In genomic region chr9:24168501-24168900, GRCm38 (mm10) we compare ENCODE assay signal across 28 mouse cellular contexts.
DNase-seq lines count a peak whose midpoint lies in the region; ATAC-seq lines count a peak whose summit lies in the region.
"Had no signal": no experiment of that assay in that cellular context is flagged by ENCODE, and none has a peak within 500 bp of the region (broad histone marks: within the 10 kb centered on the region; RNA-seq: fewer than 3 reads in every experiment).

No protein-coding gene starts in this region.

- ATAC-seq in frontal cortex, adult (ENCODE audit: low TSS enrichment): peak; percentile 95
- no peak for ATAC-seq in intestine, embryonic 15.5 days
- ATAC-seq: activated CD4-positive, CD25-positive, alpha-beta regulatory T cell, adult 4 months; CD4-positive, CD25-positive, alpha-beta regulatory T cell, adult 4 months; forebrain, embryonic 14.5 days; forebrain, embryonic 16.5 days; Patski had no signal

- no peak overlapping the region for H3K4me2 ChIP-seq in intestine, embryonic 15.5 days (replicated peaks)
- H3K4me2 ChIP-seq: embryonic facial prominence, embryonic 13.5 days; embryonic facial prominence, embryonic 15.5 days; forebrain, embryonic 12.5 days had no signal

- H3K9ac ChIP-seq in intestine, embryonic 15.5 days: no peak overlapping the region
- H3K9ac ChIP-seq: embryonic facial prominence, embryonic 13.5 days; embryonic facial prominence, embryonic 15.5 days; forebrain, embryonic 12.5 days had no signal

- DNase-seq in frontal cortex, postnatal 14 days (ENCODE audit: low spot score in 2 of 2): no peak
- peak; percentile 12 for DNase-seq in right cerebral cortex, adult 18-20 months
- no peak for DNase-seq in right cerebral cortex, postnatal 14 days
- DNase-seq: adrenal gland, adult 8-10 months; adrenal gland, postnatal 14 days; adrenal gland, postnatal 36 days; B cell, adult 2 months; cerebellum, adult 11 months; cerebellum, adult 18-20 months; cerebellum, adult 8-10 months; cerebellum, adult 9-11 months; cerebellum, postnatal 14 days; cerebellum, postnatal 36 days; embryo, embryonic 11 days had no signal

- H3K4me1 ChIP-seq in intestine, embryonic 15.5 days (replicated peaks): no peaks in the 10 kb centered on the region
- H3K4me1 ChIP-seq: embryonic facial prominence, embryonic 13.5 days; embryonic facial prominence, embryonic 15.5 days; forebrain, embryonic 10.5 days; forebrain, embryonic 12.5 days had no signal

- H3K27me3 ChIP-seq in intestine, embryonic 15.5 days (replicated peaks): no peaks in the 10 kb centered on the region
- H3K27me3 ChIP-seq: CH12.LX; embryonic facial prominence, embryonic 13.5 days; embryonic facial prominence, embryonic 15.5 days; forebrain, embryonic 12.5 days had no signal

- no peak overlapping the region for H3K27ac ChIP-seq in intestine, embryonic 15.5 days
- H3K27ac ChIP-seq: embryonic facial prominence, embryonic 13.5 days; embryonic facial prominence, embryonic 15.5 days; forebrain, embryonic 10.5 days; forebrain, embryonic 12.5 days had no signal

- no peak overlapping the region for H3K4me3 ChIP-seq in intestine, embryonic 15.5 days (replicated peaks)
- H3K4me3 ChIP-seq: embryonic facial prominence, embryonic 13.5 days; embryonic facial prominence, embryonic 15.5 days; erythroblast, embryonic 14.5 days; forebrain, embryonic 10.5 days; forebrain, embryonic 12.5 days had no signal

- 81% methylated on average over 1 of the region's 1 CpGs for WGBS in intestine, embryonic 15.5 days

- no peaks in the 10 kb centered on the region for H3K36me3 ChIP-seq in intestine, embryonic 15.5 days
- H3K36me3 ChIP-seq: embryonic facial prominence, embryonic 13.5 days; embryonic facial prominence, embryonic 15.5 days; forebrain, embryonic 10.5 days; forebrain, embryonic 12.5 days; G1E had no signal

- no peaks in the 10 kb centered on the region for H3K9me3 ChIP-seq in intestine, embryonic 15.5 days
- H3K9me3 ChIP-seq: embryonic facial prominence, embryonic 13.5 days; embryonic facial prominence, embryonic 15.5 days; forebrain, embryonic 10.5 days; forebrain, embryonic 12.5 days; G1E had no signal
